ENCODE assay signal across 8 mouse cellular contexts in genomic region chr13:96131050-96131449, GRCm38 (mm10). TPM values are rescaled to one million over a fixed set of nuclear protein-coding genes. Genes with fewer than 3 reads are reported as not detected.
DNase-seq lines count a peak whose midpoint lies in the region; ATAC-seq and TF ChIP-seq lines count a peak whose summit lies in the region.

No protein-coding gene starts in this region.

- H3K4me2 ChIP-seq in myocyte (ENCODE audit: low read depth) = peak overlapping the region; percentile 24

- no peak for TF ChIP-seq POLR2A in myocyte (IDR thresholded peaks at IDR 0.05; ENCODE audit: insufficient read length, low read depth)

- peaks cover 27% of the 10 kb centered on the region for H3K27me3 ChIP-seq in myocyte (ENCODE audit: control insufficient read depth, insufficient read depth, insufficient read length)

- peak overlapping the region; percentile 45 for H3K4me3 ChIP-seq in left cerebral cortex, adult 2 months
- no peak overlapping the region for H3K4me3 ChIP-seq in myocyte

- H3K36me3 ChIP-seq in myocyte (ENCODE audit: control insufficient read depth, insufficient read depth) = no peaks in the 10 kb centered on the region

- TF ChIP-seq CTCF in left cerebral cortex, adult 2 months (IDR thresholded peaks at IDR 0.05) = no peak

- intact Hi-C loops in left cerebral cortex, adult 2 months (cut with DNase I) = loop anchor here (1.0 to 5.0 kb wide), 2 partner anchors 120 to 256 kb away; partner anchors contain the start of gene Poc5

- no peak for ATAC-seq in erythroblast, adult 5-6 weeks (replicated peaks; ENCODE audit: low FRiP score, poor library complexity, severe bottlenecking)

- no peaks in the 10 kb centered on the region for H3K79me2 ChIP-seq in myocyte (ENCODE audit: control insufficient read depth, insufficient read depth)

- no peak overlapping the region for H3ac ChIP-seq in myocyte (ENCODE audit: control insufficient read depth, insufficient read length)

- no peak overlapping the region; the same call in 1 of the 2 replicates for H3K27ac ChIP-seq in left cerebral cortex, adult 2 months

- peak; percentile 13 for DNase-seq in ovary, postnatal 36 days (ENCODE audit: low spot score)
- DNase-seq in ovary, postnatal 14 days (ENCODE audit: low spot score) = no peak
- DNase-seq in cerebellum, postnatal 14 days = peak; percentile 76 to 79
- DNase-seq in frontal cortex, postnatal 10 days (ENCODE audit: low spot score in 2 of 2) = peak; percentile 58 to 67
- DNase-seq in left cerebral cortex, adult 2 months (ENCODE audit: extremely low spot score in 1 of 2, low spot score in 2 of 2) = peak; percentile 63 to 75
- DNase-seq in ovary, adult 18-20 months (ENCODE audit: low spot score) = no peak

TF ChIP-seq in myocyte, 11 proteins besides CTCF, POLR2A, EP300 and RAD21:
- no peak for TF ChIP-seq CEBPB (IDR thresholded peaks at IDR 0.05; ENCODE audit: insufficient read depth, poor library complexity, severe bottlenecking)
- no peak for TF ChIP-seq REST (IDR thresholded peaks at IDR 0.05; ENCODE audit: insufficient read depth, insufficient read length)
- no peak for TF ChIP-seq SRF (IDR thresholded peaks at IDR 0.05; ENCODE audit: control insufficient read depth, insufficient read length, low read depth)
TF ChIP-seq in myocyte: peak in this region for 0.

RNA-seq across cellular contexts. Expression of gene Sv2c, which starts 1.3 kb away (rescaled TPM):
- total RNA-seq in left cerebral cortex, adult 2 months (2021) = 10 to 100 TPM; 28.0 to 33.8 TPM
- not detected for polyA plus RNA-seq in myocyte (2012; fragmentation: generic; extraction: Trizol)
- total RNA-seq in erythroblast, adult 5-6 weeks (2015; ENCODE audit: low replicate concordance) = 0.21 TPM in 1 of 2 replicates, not detected in the other
- total RNA-seq in erythroblast, adult 5-6 weeks (2017; ENCODE audit: low replicate concordance) = 0.09 and 0.14 TPM in 2 replicates

RNA-seq across cellular contexts. Expression of gene Gm17190, which starts 49.2 kb away (rescaled TPM):
- total RNA-seq in left cerebral cortex, adult 2 months (2021) = not detected
- polyA plus RNA-seq in myocyte (2012; fragmentation: generic; extraction: Trizol) = not detected
- total RNA-seq in erythroblast, adult 5-6 weeks (2015; ENCODE audit: low replicate concordance) = not detected in 2 replicates
- not detected in 2 replicates for total RNA-seq in erythroblast, adult 5-6 weeks (2017; ENCODE audit: low replicate concordance)

RNA-seq across cellular contexts. Expression of gene Gm20075, which starts 49.9 kb away (rescaled TPM):
- total RNA-seq in left cerebral cortex, adult 2 months (2021) = 10 to 100 TPM; 25.2 to 27.1 TPM
- polyA plus RNA-seq in myocyte (2012; fragmentation: generic; extraction: Trizol) = 14.5 TPM
- 5.4 and 15.6 TPM in 2 replicates for total RNA-seq in erythroblast, adult 5-6 weeks (2015; ENCODE audit: low replicate concordance)
- total RNA-seq in erythroblast, adult 5-6 weeks (2017; ENCODE audit: low replicate concordance) = 7.4 TPM in 1 of 2 replicates, not detected in the other

Comparison
In these comparisons a context has a peak if more than half of its experiments do, and no peak if none do; other contexts are left out.
1. DNase-seq: peak in ovary, postnatal 36 days (single experiment), cerebellum, postnatal 14 days (2 of 2), frontal cortex, postnatal 10 days (2 of 2) and left cerebral cortex, adult 2 months (2 of 2); none in ovary, postnatal 14 days (single experiment) and ovary, adult 18-20 months (single experiment).
2. RNA of gene Sv2c, which starts 1.3 kb away (total RNA-seq): 28.0 to 33.8 TPM in left cerebral cortex, adult 2 months; 0.09 to 0.21 TPM in erythroblast, adult 5-6 weeks; every median in the first group is over 10 times any median in the second.